Mouse (Mus musculus) fat pad, adult 2 months (tissue): Measurements from ENCODE around the gene Rora.
A peak's percentile ranks its signal among the peaks of the same experiment; 100 is the strongest.

Source experiments
- DNase-seq: peaks from one replicate; pipeline ENCODE4 v3.0.0-alpha.2; 2011; ENCODE audit warnings: low read depth, low spot score; ENCODE audit errors: extremely low read depth

The Rora gene

DNA sequence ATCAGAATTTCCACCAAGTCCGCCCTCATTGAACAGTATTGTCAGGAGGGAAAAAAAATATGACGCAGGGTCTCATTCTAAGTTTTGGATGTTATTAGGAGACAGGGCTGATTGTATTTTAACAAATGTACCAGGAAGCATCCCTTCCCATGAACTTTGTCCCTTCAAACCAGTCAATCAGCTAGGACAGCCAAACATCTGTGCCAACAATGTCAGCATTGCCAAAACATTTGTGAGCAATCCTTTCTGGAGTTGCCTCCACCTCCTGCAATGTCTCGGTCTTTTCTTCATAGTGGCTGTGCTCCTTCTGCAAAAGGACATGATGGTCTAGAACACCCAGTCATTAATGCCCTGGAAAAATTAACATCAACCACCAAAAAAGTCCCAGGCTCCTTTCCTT lies 678.2 kb downstream of the Rora start:
- peak; percentile 71 for DNase-seq

DNA sequence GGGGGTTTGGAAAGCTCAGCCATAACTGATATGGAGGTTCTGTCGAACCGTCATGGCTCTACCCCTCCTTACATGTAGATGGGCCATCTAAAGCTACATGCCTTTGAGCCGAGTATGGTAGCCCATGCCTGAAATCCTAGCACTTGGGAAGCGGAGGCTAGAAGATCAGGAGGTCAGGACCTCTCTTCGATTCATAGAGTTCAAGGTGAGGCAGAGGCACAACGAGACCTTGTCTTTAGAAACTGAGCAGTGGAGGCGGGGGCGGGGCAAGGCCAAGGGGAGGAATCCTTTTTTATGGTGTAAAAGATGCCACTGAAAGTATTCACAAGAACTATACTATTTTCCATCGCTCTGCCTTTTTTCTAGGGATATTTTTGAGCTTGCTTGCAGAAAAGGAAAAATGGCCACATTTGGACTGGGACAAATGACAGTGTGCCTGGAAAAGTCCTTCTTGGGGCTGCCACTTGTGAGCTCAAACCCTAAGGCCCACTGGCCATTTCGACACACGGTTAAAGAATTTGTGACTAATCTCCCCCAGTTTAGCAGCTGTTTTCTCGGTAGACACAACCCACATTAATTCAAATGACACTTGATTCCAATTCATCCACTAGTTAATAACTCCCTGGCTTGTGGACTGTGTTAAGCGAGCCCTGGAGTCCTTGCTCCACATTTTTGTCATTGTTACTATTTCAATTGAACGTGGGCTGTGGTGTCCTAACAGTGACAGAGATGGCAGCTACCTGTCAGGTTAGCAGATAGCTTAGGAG lies 679.4 kb downstream of the Rora start:
- DNase-seq, result no peak

DNA sequence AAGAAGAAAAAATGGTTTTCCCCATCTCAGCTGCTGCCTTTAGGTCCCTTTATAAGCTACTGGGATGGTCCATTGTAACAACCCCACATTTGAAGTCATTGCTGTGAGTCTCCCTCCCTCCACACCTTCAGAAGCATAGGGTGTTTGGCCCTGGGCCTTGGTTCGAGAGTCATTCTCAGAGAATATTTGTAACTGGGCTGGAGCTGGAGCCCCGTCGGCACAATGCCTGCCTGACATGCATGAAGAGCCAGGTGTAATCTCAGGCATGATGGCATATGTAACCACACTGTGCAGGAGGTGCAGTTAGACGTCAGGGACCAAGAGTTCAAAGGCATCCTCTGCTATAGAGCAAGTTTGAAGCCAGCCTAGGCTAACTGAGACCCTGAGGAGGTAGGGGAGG lies 680.1 kb downstream of the Rora start:
- DNase-seq, result no peak

DNA sequence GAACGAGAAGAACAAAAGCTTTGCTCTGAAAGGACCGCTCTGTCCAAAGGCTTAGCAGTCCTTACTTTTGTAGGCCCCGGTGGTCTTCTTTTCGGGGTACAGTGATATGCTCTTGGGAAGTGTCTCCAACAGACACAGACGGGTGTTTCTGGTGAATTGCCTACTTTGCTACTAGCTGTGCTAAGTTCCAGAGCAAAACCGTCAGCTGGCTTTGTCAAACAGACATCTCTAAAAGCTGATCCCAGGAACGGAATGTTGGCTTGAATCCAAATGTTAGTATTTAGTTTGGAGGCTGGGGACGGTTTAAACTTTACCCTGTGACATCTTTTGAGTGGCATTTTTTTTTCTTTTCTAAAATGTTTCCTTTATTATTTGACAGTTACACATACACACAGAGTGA lies 680.5 kb downstream of the Rora start:
- no peak for DNase-seq

DNA sequence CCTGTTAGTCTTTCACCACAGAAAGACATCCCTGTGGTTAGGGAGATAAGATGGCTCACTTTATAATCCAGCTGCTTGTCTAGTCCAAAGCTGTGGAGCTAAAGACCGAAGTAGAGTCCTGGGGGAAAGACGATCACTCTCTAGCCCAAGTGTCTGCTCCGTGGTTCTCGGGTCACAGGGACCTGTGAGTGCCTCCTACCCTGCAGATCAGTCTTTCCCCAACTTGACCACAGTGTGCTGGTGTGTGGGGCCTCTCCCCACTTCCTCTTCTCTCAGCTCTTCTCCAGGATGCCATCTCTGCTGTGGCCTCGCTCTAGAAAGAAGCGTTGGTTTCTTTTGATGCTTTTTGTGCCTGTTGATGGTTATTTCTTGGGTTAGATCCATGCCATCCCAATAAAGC lies 682.5 kb downstream of the Rora start:
- no peak for DNase-seq

DNA sequence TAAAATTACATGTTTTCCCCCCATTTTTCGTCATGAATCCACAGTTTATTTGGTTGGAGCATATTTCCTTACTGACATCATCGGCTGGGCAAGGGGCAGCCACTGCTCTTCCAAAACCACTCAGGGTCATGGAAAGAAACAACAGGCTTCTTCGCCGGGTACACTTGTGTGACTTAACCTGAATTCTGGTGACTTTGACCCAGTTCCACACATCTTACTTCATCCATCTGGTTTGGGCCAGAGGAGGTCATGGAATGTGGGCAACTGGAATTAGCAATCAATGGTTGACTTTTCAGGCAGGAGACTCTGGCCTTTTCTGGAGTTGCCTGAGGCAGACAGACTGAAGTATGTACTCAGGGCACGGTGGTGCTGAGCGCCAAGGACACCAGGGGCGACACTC lies 685.6 kb downstream of the Rora start:
- DNase-seq, result no peak

DNA sequence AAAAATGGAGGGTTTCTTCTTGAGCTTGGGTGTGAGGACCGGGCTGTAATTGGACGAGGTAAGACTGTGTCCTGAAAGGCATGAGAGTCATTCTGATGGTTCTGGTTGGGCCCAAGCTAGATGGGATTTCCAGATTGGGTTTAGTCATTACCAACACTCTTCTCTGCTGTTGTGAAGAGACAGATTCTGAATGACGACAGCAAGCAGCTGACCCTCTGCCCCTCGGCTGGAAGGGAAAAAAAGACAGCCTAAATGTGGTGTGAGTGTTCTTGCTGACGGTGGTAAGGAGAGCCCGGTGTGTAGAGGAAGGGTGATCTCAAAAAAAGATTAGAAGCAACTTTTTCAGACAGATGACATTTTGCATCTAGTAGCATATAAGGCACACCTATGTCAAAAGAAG lies 686.2 kb downstream of the Rora start:
- no peak for DNase-seq

DNA sequence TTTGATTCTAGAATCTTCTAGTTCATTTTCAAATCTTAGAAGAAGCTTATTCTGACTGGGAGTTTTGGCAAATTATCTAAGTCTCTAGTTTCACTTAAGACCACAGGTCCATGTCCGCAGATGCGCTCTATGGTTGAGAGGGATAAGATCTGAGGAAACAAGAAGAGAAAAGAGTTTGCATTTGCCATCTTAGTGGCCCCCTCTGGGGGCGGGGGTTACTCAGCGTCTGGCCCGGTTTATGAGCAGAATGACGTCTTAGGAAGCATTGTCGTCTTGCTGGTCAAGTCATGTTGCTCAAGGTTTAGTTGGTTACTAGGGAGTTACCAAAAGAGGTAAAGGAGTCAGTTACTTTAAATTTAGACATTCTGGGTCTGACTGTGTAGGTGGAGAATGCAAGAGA lies 686.8 kb downstream of the Rora start:
- no peak for DNase-seq

DNA sequence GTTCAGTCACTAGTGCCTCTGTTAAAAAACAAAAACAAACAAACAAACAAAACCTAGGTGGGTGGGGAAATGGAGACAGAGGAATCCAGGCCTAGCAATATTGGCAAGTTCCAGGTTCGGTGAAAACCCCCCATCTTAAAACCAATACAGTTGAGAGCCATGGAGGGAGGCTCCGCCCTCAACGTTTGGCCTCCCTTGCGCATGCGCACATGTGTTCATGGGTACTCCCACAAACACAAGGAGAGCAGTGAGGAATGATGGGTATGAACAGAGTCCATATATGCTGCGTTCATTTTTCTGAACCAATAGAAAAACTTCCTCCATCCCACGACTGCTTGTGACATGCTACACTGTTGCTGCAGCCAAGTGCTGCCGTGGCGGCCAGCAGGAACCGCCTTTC lies 690.3 kb downstream of the Rora start:
- DNase-seq, result no peak

DNA sequence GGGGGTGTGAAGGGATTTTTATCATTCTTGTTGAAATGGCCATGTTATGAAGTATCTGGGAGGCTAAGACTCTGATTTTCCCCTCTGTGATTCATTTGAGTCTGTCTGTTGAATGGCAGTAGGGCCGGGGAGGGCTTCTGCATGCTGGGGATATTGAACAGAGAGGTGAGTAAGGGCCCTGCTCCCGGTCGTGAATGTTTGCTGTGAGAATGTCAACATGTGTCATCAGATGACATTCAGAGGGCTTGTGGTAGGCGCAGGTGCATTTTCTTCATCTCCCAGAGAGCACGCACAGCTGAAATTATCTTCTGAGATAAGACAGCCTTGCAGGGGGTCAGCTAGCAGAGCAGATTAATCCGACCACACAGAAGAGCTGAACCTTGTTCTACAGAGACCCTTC lies 692.0 kb downstream of the Rora start:
- DNase-seq, result no peak

DNA sequence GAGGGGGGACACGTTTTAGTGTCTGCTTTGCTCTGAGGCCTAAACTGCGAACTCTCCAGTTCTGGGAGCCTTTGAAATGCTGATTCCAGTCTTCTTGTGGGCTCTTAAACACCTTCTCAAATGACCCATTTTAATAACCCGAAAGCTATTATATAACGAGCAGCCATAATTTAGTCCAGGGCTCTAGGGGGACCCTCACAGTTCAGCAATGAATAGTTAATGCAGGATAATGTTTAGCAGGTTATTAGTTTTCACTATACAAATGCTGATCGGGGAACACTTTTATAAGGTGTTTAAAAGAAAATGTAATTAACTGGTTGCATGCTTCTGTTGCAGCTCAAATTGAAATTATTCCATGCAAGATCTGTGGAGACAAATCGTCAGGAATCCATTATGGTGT lies 694.2 kb downstream of the Rora start:
- no peak for DNase-seq

DNA sequence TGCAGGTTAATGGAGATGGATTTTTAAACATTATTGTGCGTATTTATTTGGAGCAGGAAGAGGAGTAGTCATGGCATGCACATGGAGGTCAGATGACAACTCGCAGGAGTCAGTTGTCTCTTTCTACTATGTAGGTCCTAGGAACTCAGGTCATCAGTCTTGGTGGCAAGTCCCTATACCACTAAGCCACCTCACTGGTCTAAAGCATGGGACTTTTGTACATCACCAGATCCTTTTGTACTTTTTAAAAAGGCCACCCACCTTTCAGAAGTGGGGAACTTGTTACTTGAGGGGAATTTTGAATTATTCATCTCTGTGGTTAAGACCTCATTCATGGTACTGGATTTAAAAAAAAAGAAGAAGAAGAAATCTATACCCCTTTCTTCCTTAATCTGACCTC lies 696.0 kb downstream of the Rora start:
- no peak for DNase-seq

DNA sequence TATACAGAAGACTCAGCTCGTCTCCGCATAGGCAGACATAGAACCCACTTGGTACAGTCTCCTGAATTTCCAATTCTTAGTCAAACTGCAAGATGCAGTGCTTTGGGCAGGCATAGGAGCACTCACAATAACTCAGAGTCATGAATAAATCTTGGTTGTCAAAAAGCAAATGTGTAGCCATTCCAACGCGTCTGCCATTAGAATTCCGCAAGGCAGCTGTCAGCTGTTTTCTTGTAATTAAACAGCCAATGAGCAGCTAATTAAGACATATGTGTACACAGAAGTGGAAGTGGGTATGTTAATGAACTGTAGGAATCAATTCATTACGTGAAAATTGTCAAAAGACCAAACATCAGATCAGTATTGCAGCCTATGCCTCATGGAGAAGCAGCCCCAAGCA lies 700.6 kb downstream of the Rora start:
- no peak for DNase-seq

DNA sequence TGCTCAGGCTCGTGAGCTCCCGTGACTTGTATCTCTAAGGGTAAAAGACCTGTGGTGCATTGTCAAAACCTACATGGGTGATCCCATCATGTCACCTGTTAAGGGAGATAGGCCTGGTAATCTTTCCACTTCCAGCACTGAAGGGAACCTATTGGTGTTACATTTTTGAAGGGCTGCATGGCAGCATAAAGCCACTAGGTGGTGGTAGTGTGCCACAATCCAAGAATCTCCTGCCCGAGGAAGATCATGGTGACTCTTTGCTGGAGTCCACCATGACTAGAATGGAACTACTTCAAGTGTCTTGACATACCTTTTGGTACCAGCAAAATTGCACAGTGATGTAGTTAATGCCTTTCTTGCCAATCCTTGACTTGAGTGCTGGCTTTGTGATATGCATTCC lies 704.2 kb downstream of the Rora start:
- DNase-seq, result no peak

DNA sequence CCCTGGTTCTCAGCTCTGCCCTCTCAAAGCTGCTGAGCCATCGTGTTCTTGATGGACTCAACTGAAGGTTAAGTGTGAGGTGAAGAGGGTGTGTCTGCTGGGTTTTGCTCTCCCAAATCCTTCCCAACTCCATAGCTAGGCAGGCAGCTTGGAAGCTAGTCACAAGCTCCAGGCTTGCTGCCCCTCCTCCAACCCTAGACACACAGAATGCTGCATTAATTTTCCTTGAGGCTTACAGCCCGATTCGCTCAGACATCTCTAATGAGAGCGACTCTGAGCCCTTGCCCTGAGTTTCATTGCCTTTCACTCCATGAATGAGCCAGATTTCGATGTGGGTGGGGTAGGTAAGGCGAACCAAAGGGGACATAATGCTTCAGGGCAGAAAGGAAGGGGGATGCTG lies 705.2 kb downstream of the Rora start:
- no peak for DNase-seq

DNA sequence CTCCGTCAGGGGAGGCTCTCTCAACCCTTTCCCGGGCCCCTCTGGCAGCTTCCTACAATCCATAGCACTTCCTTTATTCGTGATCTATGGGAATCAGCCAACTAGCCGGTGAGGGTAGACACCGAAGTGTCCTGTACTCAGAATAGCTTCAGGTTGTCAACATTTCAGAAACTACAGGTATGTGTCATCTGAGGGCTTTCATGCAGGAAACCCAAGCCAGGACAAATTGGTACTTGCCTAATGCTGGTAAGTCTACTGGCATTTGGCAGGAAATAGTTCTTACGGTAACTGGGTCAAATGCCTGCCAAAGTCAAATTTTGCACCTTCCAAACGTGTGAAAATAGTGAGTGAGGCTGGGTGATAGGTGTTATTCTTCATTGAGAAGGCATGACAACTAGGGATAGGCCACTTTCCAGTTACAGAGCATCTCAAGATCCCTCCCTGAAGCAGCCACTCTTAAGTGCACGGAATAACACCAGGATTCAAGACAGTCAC lies 708.4 kb downstream of the Rora start:
- peak; percentile 58 for DNase-seq

DNA sequence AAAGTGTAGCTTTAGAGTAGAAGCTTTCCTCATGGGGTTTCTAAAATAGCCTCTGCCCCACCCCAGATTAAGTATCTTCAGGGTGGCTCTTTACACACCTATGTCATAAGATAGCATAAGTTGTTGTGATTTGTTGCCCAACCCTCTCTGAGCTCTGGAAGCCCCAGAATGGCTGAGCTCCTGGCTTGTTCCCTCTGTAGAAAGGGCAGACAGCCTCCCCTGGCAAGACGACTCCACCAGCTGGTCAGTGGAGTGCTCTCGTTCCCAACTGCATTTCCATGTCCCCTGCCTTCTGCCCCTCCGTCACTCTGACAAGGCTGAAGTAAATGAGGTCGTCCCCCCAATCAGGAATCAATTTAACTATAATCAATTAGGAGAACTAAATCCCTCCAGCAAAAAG lies 709.2 kb downstream of the Rora start:
- DNase-seq, result no peak

DNA sequence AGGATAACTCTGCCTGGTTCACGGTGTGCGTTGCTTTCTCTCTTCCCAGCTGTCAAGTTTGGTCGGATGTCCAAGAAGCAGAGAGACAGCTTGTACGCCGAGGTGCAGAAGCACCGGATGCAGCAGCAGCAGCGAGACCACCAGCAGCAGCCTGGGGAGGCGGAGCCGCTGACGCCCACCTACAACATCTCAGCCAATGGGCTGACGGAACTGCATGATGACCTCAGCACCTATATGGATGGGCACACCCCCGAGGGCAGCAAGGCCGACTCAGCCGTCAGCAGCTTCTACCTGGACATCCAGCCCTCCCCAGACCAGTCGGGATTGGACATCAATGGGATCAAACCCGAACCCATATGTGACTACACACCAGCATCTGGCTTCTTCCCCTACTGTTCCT lies 710.5 kb downstream of the Rora start:
- no peak for DNase-seq

DNA sequence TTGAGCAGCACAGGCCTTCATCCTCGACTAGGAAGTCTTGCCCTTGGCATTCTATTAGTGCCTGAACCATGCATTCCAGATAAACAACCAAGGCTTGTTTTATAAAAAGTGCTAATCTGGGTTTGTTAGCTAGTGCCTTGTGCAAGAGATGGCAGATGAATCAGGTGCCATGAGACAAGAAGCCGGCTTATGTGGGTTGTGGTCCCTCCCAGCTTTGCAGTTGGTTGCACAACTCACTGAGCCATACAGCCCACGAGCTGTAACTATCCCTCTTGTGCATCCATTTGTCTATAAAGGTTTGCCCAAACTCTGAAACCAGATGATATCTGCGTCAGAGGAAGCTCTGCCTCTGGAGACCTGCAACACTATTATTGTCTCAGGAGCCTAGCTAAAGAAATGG lies 713.5 kb downstream of the Rora start:
- peak; percentile 80 for DNase-seq

DNA sequence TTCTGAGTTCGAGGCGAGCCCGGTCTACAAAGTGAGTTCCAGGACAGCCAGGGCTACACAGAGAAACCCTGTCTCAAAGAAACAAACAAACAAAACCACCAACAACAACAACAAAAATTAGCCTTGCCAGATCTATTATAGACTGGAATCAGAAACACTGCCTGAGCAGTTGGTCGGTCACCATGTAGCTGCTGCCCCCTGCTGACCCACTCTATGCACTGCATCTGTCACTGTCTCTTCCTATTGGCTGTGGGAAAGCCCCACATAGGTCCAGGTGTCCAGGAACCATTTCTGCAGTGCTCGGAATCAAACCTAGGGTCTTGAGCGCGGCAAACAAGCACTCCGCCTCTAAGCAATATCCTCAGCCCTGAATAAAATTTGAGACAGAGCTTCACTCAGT lies 714.5 kb downstream of the Rora start:
- no peak for DNase-seq

DNA sequence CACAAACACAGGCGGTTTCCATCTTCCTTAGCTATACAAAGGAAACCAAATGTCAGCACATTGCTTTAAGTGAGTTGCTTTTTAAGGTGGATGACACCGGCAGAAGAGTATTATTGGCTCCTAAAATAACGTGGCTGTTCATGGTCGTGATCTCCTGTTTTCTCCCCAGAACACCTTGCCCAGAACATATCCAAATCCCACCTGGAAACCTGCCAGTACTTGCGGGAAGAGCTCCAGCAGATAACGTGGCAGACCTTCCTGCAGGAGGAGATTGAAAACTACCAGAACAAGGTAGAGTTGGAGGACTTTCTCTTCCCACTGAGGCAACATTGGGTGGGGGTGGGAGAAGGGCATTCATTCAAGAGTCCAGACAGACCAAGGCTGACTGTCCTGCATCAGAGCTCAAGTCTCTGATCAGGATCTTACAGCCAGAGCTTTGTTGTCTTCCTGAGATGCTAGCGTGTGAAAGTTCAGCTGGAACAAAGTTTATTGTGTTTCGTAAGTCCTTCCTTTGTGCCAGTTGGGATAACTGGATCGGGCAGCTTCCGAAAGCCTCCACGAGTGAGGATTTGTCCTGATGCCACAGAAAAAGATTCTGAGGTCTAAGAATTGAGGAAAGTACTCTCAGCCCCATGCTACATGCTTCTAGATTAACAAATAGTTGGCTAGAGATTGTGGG lies 717.6 kb downstream of the Rora start:
- peak; percentile 76 for DNase-seq

DNA sequence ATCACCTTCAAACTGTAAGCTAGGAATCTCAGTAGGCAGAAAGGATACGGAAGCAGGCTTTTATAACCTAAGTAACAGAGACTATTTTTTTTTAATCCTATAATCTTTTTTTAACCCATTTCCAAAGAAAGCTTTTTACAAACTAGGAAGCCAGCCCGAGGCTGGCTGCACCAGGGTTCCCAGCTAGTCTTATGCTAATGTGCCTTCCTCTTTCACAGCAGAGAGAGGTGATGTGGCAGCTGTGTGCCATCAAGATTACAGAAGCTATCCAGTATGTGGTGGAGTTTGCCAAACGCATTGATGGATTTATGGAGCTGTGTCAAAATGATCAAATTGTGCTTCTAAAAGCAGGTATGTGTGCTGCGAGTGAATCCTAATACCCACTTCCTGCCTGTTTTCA lies 719.3 kb downstream of the Rora start:
- DNase-seq, result no peak
